Mouse (Mus musculus): Measurements from ENCODE around the gene Ndufa11. TPM values are rescaled to one million over a fixed set of nuclear protein-coding genes. Genes with fewer than 3 reads are reported as not detected.

Gene Ndufa11
- total RNA-seq, 1 experiment, result 484 TPM

- no peak for TF ChIP-seq ZNF384 (IDR thresholded peaks at IDR 0.05; ENCODE audit: low read depth, low read length)
- TF ChIP-seq HCFC1 (IDR thresholded peaks at IDR 0.05; ENCODE audit: borderline replicate concordance, insufficient read depth, low read length), result no peak
- TF ChIP-seq ZC3H11A (IDR thresholded peaks at IDR 0.05; ENCODE audit: borderline replicate concordance, low read depth, low read length), result no peak
- TF ChIP-seq MAFK (IDR thresholded peaks at IDR 0.05; ENCODE audit: insufficient read depth, low read depth, low read length), result no peak
- TF ChIP-seq CHD2 (IDR thresholded peaks at IDR 0.05; ENCODE audit: low read depth, low read length), result no peak
- Histone ChIP-seq H3K36me3 (ENCODE audit: control insufficient read depth, insufficient read depth, low read length, poor library complexity, severe bottlenecking) (peaks cover 25% of the 10 kb centered on the region), H3K9ac (ENCODE audit: insufficient read depth, low read depth, low read length, poor library complexity, severe bottlenecking) (no peak overlapping the region), H3K9me3 (ENCODE audit: control insufficient read depth, insufficient read depth, low read depth, low read length) (no peaks in the 10 kb centered on the region), H3K4me1 (ENCODE audit: control insufficient read depth in 2 of 2, insufficient read depth in 2 of 2, low read length in 2 of 2, poor library complexity in 1 of 2) (peaks cover 0 to 18% of the 10 kb centered on the region in 2 experiments; a peak in 3 of 4 replicates), H3K4me3 (ENCODE audit: insufficient read depth in 1 of 2, low read depth in 1 of 2, low read length in 2 of 2, poor library complexity in 1 of 2, severe bottlenecking in 1 of 2) (no peak overlapping the region), H3K27ac (ENCODE audit: insufficient read depth, low read depth, low read length, poor library complexity, severe bottlenecking) (no peak overlapping the region)
- in situ Hi-C loops (cut with MboI; ENCODE audit: low sequenced_read_pairs in 2 of 2, unreplicated experiment in 2 of 2), result no loop called here
- DNase-seq (ENCODE audit: low read depth, low spot score), result no peak
Observed at GRCm38 (mm10) chr17:56722441-56722840, 4.9 kb downstream of the Ndufa11 start.

- no peak for DNase-seq (ENCODE audit: low read depth, low spot score)
- H3K9ac ChIP-seq (ENCODE audit: insufficient read depth, low read depth, low read length, poor library complexity, severe bottlenecking), result no peak overlapping the region
- H3K36me3 ChIP-seq (ENCODE audit: control insufficient read depth, insufficient read depth, low read length, poor library complexity, severe bottlenecking), result peaks cover 25% of the 10 kb centered on the region
- no peak for TF ChIP-seq MAFK (IDR thresholded peaks at IDR 0.05; ENCODE audit: insufficient read depth, low read depth, low read length)
- TF ChIP-seq ZNF384 (IDR thresholded peaks at IDR 0.05; ENCODE audit: low read depth, low read length), result no peak
- no peak for TF ChIP-seq HCFC1 (IDR thresholded peaks at IDR 0.05; ENCODE audit: borderline replicate concordance, insufficient read depth, low read length)
- TF ChIP-seq ZC3H11A (IDR thresholded peaks at IDR 0.05; ENCODE audit: borderline replicate concordance, low read depth, low read length), result no peak
- TF ChIP-seq CHD2 (IDR thresholded peaks at IDR 0.05; ENCODE audit: low read depth, low read length), result no peak
- H3K4me3 ChIP-seq (ENCODE audit: insufficient read depth in 1 of 2, low read depth in 1 of 2, low read length in 2 of 2, poor library complexity in 1 of 2, severe bottlenecking in 1 of 2), result no peak overlapping the region
- no peak overlapping the region for H3K27ac ChIP-seq (ENCODE audit: insufficient read depth, low read depth, low read length, poor library complexity, severe bottlenecking)
- H3K9me3 ChIP-seq (ENCODE audit: control insufficient read depth, insufficient read depth, low read depth, low read length), result no peaks in the 10 kb centered on the region
- in situ Hi-C loops (cut with MboI; ENCODE audit: low sequenced_read_pairs in 2 of 2, unreplicated experiment in 2 of 2), result no loop called here
- H3K4me1 ChIP-seq (ENCODE audit: control insufficient read depth in 2 of 2, insufficient read depth in 2 of 2, low read length in 2 of 2, poor library complexity in 1 of 2), result peaks cover 2 to 20% of the 10 kb centered on the region in 2 experiments; a peak in 3 of 4 replicates
Observed at GRCm38 (mm10) chr17:56723419-56724161, 6.0 kb downstream of the Ndufa11 start.

DNA sequence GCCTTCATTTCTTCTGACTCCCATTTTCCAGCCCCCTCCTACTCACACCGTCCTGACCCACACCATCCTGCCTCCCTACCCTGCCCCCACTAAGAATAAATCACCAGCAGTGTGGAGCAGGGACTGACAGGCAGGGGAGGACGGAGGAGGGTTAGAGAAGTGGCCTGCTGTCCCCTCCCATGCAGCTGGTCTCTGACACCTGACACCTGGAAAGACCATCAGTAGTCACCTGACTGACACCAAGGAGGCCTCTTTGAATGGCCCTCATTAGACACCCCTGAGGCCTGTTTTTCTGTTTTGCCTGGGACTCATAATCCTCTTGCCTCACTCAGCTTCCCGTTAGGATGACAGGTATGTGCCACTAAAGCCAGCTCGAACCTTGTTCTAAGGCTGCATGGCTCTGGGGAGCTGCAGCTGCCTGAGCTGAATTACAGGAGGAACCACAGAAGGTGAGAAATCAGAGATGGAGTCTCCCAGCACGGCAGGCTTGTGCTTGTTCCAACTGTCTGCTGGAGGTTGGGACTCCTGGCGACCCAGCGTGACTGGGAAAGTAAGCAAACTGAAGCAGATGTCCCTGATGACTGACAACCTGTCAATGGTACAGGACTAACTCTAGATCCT, 9.6 kb downstream of the Ndufa11 start:
- in situ Hi-C loops (cut with MboI; ENCODE audit: low sequenced_read_pairs in 2 of 2, unreplicated experiment in 2 of 2), result no loop called here
- TF ChIP-seq HCFC1 (IDR thresholded peaks at IDR 0.05; ENCODE audit: borderline replicate concordance, insufficient read depth, low read length), result no peak
- TF ChIP-seq ZC3H11A (IDR thresholded peaks at IDR 0.05; ENCODE audit: borderline replicate concordance, low read depth, low read length), result no peak
- TF ChIP-seq CHD2 (IDR thresholded peaks at IDR 0.05; ENCODE audit: low read depth, low read length), result no peak
- no peak for TF ChIP-seq ZNF384 (IDR thresholded peaks at IDR 0.05; ENCODE audit: low read depth, low read length)
- TF ChIP-seq MAFK (IDR thresholded peaks at IDR 0.05; ENCODE audit: insufficient read depth, low read depth, low read length), result no peak
- no peaks in the 10 kb centered on the region for H3K9me3 ChIP-seq (ENCODE audit: control insufficient read depth, insufficient read depth, low read depth, low read length)
- H3K36me3 ChIP-seq (ENCODE audit: control insufficient read depth, insufficient read depth, low read length, poor library complexity, severe bottlenecking), result peaks cover 12% of the 10 kb centered on the region
- H3K4me1 ChIP-seq (ENCODE audit: control insufficient read depth in 2 of 2, insufficient read depth in 2 of 2, low read length in 2 of 2, poor library complexity in 1 of 2), result peaks cover 2 to 27% of the 10 kb centered on the region in 2 experiments; a peak in 3 of 4 replicates
- H3K9ac ChIP-seq (ENCODE audit: insufficient read depth, low read depth, low read length, poor library complexity, severe bottlenecking), result no peak overlapping the region
- peak overlapping the region in 1 of 2 experiments; percentile 38; a peak in 1 of 4 replicates for H3K4me3 ChIP-seq (ENCODE audit: insufficient read depth in 1 of 2, low read depth in 1 of 2, low read length in 2 of 2, poor library complexity in 1 of 2, severe bottlenecking in 1 of 2)
- no peak overlapping the region for H3K27ac ChIP-seq (ENCODE audit: insufficient read depth, low read depth, low read length, poor library complexity, severe bottlenecking)
- no peak for DNase-seq (ENCODE audit: low read depth, low spot score)

DNA sequence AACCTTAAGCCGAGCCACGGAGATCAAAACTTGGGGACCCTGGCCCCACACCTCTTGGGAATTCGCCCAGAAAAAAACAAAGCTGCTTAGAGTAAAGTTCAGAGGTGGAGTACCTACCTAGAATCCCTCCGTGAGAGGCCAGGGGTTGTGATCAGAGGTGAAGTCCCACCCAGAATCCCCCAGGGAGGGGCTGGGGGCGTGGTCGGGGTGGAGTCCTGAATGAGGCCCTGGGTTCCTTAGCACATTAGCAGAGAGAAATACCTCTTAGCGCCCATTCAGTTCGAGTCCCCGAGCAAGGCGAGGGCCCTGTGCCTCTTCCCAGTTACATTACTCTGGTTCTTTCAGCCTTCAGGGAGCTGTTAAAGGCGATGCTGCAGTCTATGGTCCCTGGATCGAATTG, 10.1 kb downstream of the Ndufa11 start:
- DNase-seq (ENCODE audit: low read depth, low spot score), result no peak

More for the DNA sequence above, 10.1 kb downstream of the Ndufa11 start:
- TF ChIP-seq ZC3H11A (IDR thresholded peaks at IDR 0.05; ENCODE audit: borderline replicate concordance, low read depth, low read length), result no peak
- TF ChIP-seq ZNF384 (IDR thresholded peaks at IDR 0.05; ENCODE audit: low read depth, low read length), result no peak
- no peak for TF ChIP-seq HCFC1 (IDR thresholded peaks at IDR 0.05; ENCODE audit: borderline replicate concordance, insufficient read depth, low read length)
- no peak for TF ChIP-seq CHD2 (IDR thresholded peaks at IDR 0.05; ENCODE audit: low read depth, low read length)
- TF ChIP-seq MAFK (IDR thresholded peaks at IDR 0.05; ENCODE audit: insufficient read depth, low read depth, low read length), result no peak
- no peaks in the 10 kb centered on the region for H3K9me3 ChIP-seq (ENCODE audit: control insufficient read depth, insufficient read depth, low read depth, low read length)
- H3K36me3 ChIP-seq (ENCODE audit: control insufficient read depth, insufficient read depth, low read length, poor library complexity, severe bottlenecking), result peaks cover 8% of the 10 kb centered on the region; the same call in 1 of the 2 replicates
- H3K4me1 ChIP-seq (ENCODE audit: control insufficient read depth in 2 of 2, insufficient read depth in 2 of 2, low read length in 2 of 2, poor library complexity in 1 of 2), result peaks cover 2 to 27% of the 10 kb centered on the region in 2 experiments; a peak in 3 of 4 replicates
- H3K27ac ChIP-seq (ENCODE audit: insufficient read depth, low read depth, low read length, poor library complexity, severe bottlenecking), result no peak overlapping the region
- peak overlapping the region in 1 of 2 experiments; percentile 38; a peak in 1 of 4 replicates for H3K4me3 ChIP-seq (ENCODE audit: insufficient read depth in 1 of 2, low read depth in 1 of 2, low read length in 2 of 2, poor library complexity in 1 of 2, severe bottlenecking in 1 of 2)
- peak overlapping the region; percentile 28; the same call in 1 of the 2 replicates for H3K9ac ChIP-seq (ENCODE audit: insufficient read depth, low read depth, low read length, poor library complexity, severe bottlenecking)
- in situ Hi-C loops (cut with MboI; ENCODE audit: low sequenced_read_pairs in 2 of 2, unreplicated experiment in 2 of 2), result no loop called here
